Mouse (Mus musculus): ENCODE measurements around the gene Naga.

DNA sequence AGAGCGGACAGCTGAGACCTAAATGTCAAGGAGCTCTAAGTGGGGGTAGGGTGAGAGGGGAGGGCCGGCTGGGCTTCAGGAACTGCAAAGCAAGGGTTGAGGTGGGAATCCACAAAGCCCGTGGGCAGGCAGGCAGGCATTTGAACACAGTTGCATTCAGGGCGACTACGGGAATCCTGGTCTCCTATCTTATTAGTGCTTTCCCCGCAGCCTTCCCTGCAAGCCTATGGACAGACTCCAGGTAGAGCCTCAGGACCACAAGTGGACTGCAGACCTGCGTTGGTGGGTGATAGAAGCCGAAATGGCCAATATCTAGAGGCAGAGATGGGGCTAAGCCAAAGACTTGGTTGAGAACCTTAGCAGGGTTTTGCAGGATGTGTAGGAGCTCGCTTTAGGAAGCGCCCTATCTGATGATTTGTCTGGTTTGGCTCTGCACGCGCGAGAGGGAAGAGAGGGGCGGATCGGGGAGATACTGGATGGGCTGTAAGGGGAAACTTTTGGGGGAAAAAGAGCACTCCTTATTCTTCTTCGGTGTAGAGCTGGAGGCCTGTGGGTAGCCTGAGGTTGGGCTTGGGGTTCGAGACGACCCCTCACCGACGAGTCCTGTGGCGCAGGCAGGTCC is 1.8 kb upstream of the Naga start:
- no peak for TF ChIP-seq POLR2A (IDR thresholded peaks at IDR 0.05; ENCODE audit: borderline replicate concordance, extremely low read depth, low read depth, low read length)
- no peak for TF ChIP-seq CTCF (IDR thresholded peaks at IDR 0.05; ENCODE audit: insufficient read depth, low read length)
